Mouse (Mus musculus): ENCODE measurements around the gene Maml3. TPM values are rescaled to one million over a fixed set of nuclear protein-coding genes. Genes with fewer than 3 reads are reported as not detected.
A peak's percentile ranks its signal among the peaks of the same experiment; 100 is the strongest.

Maml3 gene
- polyA plus RNA-seq, 1 experiment from 2014 or later = 6.5 TPM

- no peaks in the 10 kb centered on the region for H3K27me3 ChIP-seq (replicated peaks; ENCODE audit: control insufficient read depth, insufficient read depth, low read length)
- H3K36me3 ChIP-seq (ENCODE audit: control insufficient read depth, insufficient read depth, low read length) = no peaks in the 10 kb centered on the region
- DNase-seq (ENCODE audit: low spot score) (no peak), ATAC-seq (replicated peaks; ENCODE audit: low FRiP score, low TSS enrichment, low read depth) (no peak; the same call in 1 of the 2 replicates)
- H3K4me1 ChIP-seq (replicated peaks; ENCODE audit: control insufficient read depth, insufficient read depth, low read length) = peaks cover 50% of the 10 kb centered on the region
- no peak overlapping the region for H3K9ac ChIP-seq (ENCODE audit: low read length)
- H3K4me3 ChIP-seq (ENCODE audit: low read depth, low read length) = peak overlapping the region; percentile 24
- H3K4me2 ChIP-seq (ENCODE audit: low read length) = peak overlapping the region; percentile 45
- no peaks in the 10 kb centered on the region for H3K9me3 ChIP-seq (ENCODE audit: control insufficient read depth, low read length)
- WGBS = 31% methylated on average over 10 of the region's 10 CpGs
- peak overlapping the region; percentile 51; the same call in 1 of the 2 replicates for H3K27ac ChIP-seq (ENCODE audit: low read depth)
Measured at GRCm38 (mm10) chr3:52030114-52030513, 74.8 kb downstream of the Maml3 start.

- Histone ChIP-seq H3K9ac (ENCODE audit: low read length) (peak overlapping the region; percentile 16; the same call in 1 of the 2 replicates), H3K27ac (ENCODE audit: low read depth) (peak overlapping the region; percentile 51; the same call in 1 of the 2 replicates), H3K9me3 (ENCODE audit: control insufficient read depth, low read length) (no peaks in the 10 kb centered on the region), H3K4me1 (replicated peaks; ENCODE audit: control insufficient read depth, insufficient read depth, low read length) (peaks cover 47% of the 10 kb centered on the region), H3K36me3 (ENCODE audit: control insufficient read depth, insufficient read depth, low read length) (no peaks in the 10 kb centered on the region), H3K4me2 (ENCODE audit: low read length) (peak overlapping the region; percentile 45), H3K4me3 (ENCODE audit: low read depth, low read length) (peak overlapping the region; percentile 24), H3K27me3 (replicated peaks; ENCODE audit: control insufficient read depth, insufficient read depth, low read length) (no peaks in the 10 kb centered on the region)
- DNase-seq (ENCODE audit: low spot score) (peak; percentile 64), ATAC-seq (replicated peaks; ENCODE audit: low FRiP score, low TSS enrichment, low read depth) (no peak)
- 12% methylated on average over 12 of the region's 12 CpGs for WGBS
Measured at GRCm38 (mm10) chr3:52029661-52030081, 75.2 kb downstream of the Maml3 start.

- H3K9me3 ChIP-seq (ENCODE audit: control insufficient read depth, low read length) = no peaks in the 10 kb centered on the region
- no peak overlapping the region for H3K4me3 ChIP-seq (ENCODE audit: low read depth, low read length)
- 63% methylated on average over 7 of the region's 7 CpGs for WGBS
- no peaks in the 10 kb centered on the region for H3K36me3 ChIP-seq (ENCODE audit: control insufficient read depth, insufficient read depth, low read length)
- H3K9ac ChIP-seq (ENCODE audit: low read length) = no peak overlapping the region
- H3K4me2 ChIP-seq (ENCODE audit: low read length) = no peak overlapping the region
- peaks cover 30% of the 10 kb centered on the region for H3K4me1 ChIP-seq (replicated peaks; ENCODE audit: control insufficient read depth, insufficient read depth, low read length)
- no peak for DNase-seq (ENCODE audit: low spot score)
- H3K27ac ChIP-seq (ENCODE audit: low read depth) = no peak overlapping the region
- no peak; the same call in 1 of the 2 replicates for ATAC-seq (replicated peaks; ENCODE audit: low FRiP score, low TSS enrichment, low read depth)
- H3K27me3 ChIP-seq (replicated peaks; ENCODE audit: control insufficient read depth, insufficient read depth, low read length) = no peaks in the 10 kb centered on the region
Measured at GRCm38 (mm10) chr3:52027972-52028371, 76.9 kb downstream of the Maml3 start.

- no peaks in the 10 kb centered on the region for H3K4me1 ChIP-seq (replicated peaks; ENCODE audit: control insufficient read depth, insufficient read depth, low read length)
- ATAC-seq (replicated peaks; ENCODE audit: low FRiP score, low TSS enrichment, low read depth) (no peak), DNase-seq (ENCODE audit: low spot score) (no peak)
- H3K36me3 ChIP-seq (ENCODE audit: control insufficient read depth, insufficient read depth, low read length) = no peaks in the 10 kb centered on the region
- no peak overlapping the region for H3K4me2 ChIP-seq (ENCODE audit: low read length)
- no peaks in the 10 kb centered on the region for H3K9me3 ChIP-seq (ENCODE audit: control insufficient read depth, low read length)
- H3K27me3 ChIP-seq (replicated peaks; ENCODE audit: control insufficient read depth, insufficient read depth, low read length) = no peaks in the 10 kb centered on the region
- H3K27ac ChIP-seq (ENCODE audit: low read depth) = no peak overlapping the region
- 56% methylated on average over 7 of the region's 7 CpGs for WGBS
- no peak overlapping the region for H3K4me3 ChIP-seq (ENCODE audit: low read depth, low read length)
- no peak overlapping the region for H3K9ac ChIP-seq (ENCODE audit: low read length)
Measured at GRCm38 (mm10) chr3:52022486-52022885, 82.4 kb downstream of the Maml3 start.

GRCm38 (mm10) chr3:52018103-52018439, 86.8 kb downstream of the Maml3 start:
- Histone ChIP-seq H3K27ac (ENCODE audit: low read depth) (no peak overlapping the region), H3K4me2 (ENCODE audit: low read length) (no peak overlapping the region), H3K4me3 (ENCODE audit: low read depth, low read length) (no peak overlapping the region), H3K9me3 (ENCODE audit: control insufficient read depth, low read length) (no peaks in the 10 kb centered on the region), H3K27me3 (replicated peaks; ENCODE audit: control insufficient read depth, insufficient read depth, low read length) (no peaks in the 10 kb centered on the region), H3K36me3 (ENCODE audit: control insufficient read depth, insufficient read depth, low read length) (no peaks in the 10 kb centered on the region), H3K9ac (ENCODE audit: low read length) (no peak overlapping the region), H3K4me1 (replicated peaks; ENCODE audit: control insufficient read depth, insufficient read depth, low read length) (0 out of 2 replicates have a peak, but pooled peaks cover 2% of the 10 kb centered on the region)
- no peak for ATAC-seq (replicated peaks; ENCODE audit: low FRiP score, low TSS enrichment, low read depth)
- 81% methylated on average over 5 of the region's 5 CpGs for WGBS
- no peak for DNase-seq (ENCODE audit: low spot score)

GRCm38 (mm10) chr3:52017439-52018102, 87.3 kb downstream of the Maml3 start:
- no peak for DNase-seq (ENCODE audit: low spot score)
- Histone ChIP-seq H3K4me2 (ENCODE audit: low read length) (no peak overlapping the region), H3K27me3 (replicated peaks; ENCODE audit: control insufficient read depth, insufficient read depth, low read length) (no peaks in the 10 kb centered on the region)

GRCm38 (mm10) chr3:52016178-52016577, 88.7 kb downstream of the Maml3 start:
- no peak overlapping the region for H3K27ac ChIP-seq (ENCODE audit: low read depth)
- H3K4me3 ChIP-seq (ENCODE audit: low read depth, low read length) = no peak overlapping the region
- H3K4me2 ChIP-seq (ENCODE audit: low read length) = no peak overlapping the region
- H3K36me3 ChIP-seq (ENCODE audit: control insufficient read depth, insufficient read depth, low read length) = no peaks in the 10 kb centered on the region
- no peaks in the 10 kb centered on the region for H3K9me3 ChIP-seq (ENCODE audit: control insufficient read depth, low read length)
- 0 out of 2 replicates have a peak, but pooled peaks cover 2% of the 10 kb centered on the region for H3K4me1 ChIP-seq (replicated peaks; ENCODE audit: control insufficient read depth, insufficient read depth, low read length)
- no peak for DNase-seq (ENCODE audit: low spot score)
- no peaks in the 10 kb centered on the region for H3K27me3 ChIP-seq (replicated peaks; ENCODE audit: control insufficient read depth, insufficient read depth, low read length)
- H3K9ac ChIP-seq (ENCODE audit: low read length) = no peak overlapping the region
- WGBS = 84% methylated on average over 3 of the region's 3 CpGs
- no peak for ATAC-seq (replicated peaks; ENCODE audit: low FRiP score, low TSS enrichment, low read depth)

More at GRCm38 (mm10) chr3:52017439-52018102, 87.3 kb downstream of the Maml3 start:
- no peak overlapping the region for H3K9ac ChIP-seq (ENCODE audit: low read length)
- no peak overlapping the region for H3K4me3 ChIP-seq (ENCODE audit: low read depth, low read length)
- H3K9me3 ChIP-seq (ENCODE audit: control insufficient read depth, low read length) = no peaks in the 10 kb centered on the region
- 0 out of 2 replicates have a peak, but pooled peaks cover 2% of the 10 kb centered on the region for H3K4me1 ChIP-seq (replicated peaks; ENCODE audit: control insufficient read depth, insufficient read depth, low read length)
- no peak for ATAC-seq (replicated peaks; ENCODE audit: low FRiP score, low TSS enrichment, low read depth)
- 73% methylated on average over 17 of the region's 17 CpGs for WGBS
- no peaks in the 10 kb centered on the region for H3K36me3 ChIP-seq (ENCODE audit: control insufficient read depth, insufficient read depth, low read length)
- no peak overlapping the region for H3K27ac ChIP-seq (ENCODE audit: low read depth)

- ATAC-seq (replicated peaks; ENCODE audit: low FRiP score, low TSS enrichment, low read depth) = no peak
Measured at GRCm38 (mm10) chr3:52015556-52015955, 89.3 kb downstream of the Maml3 start.

More at GRCm38 (mm10) chr3:52015556-52015955, 89.3 kb downstream of the Maml3 start:
- no peaks in the 10 kb centered on the region for H3K9me3 ChIP-seq (ENCODE audit: control insufficient read depth, low read length)
- no peak overlapping the region for H3K27ac ChIP-seq (ENCODE audit: low read depth)
- H3K9ac ChIP-seq (ENCODE audit: low read length) = no peak overlapping the region
- no peaks in the 10 kb centered on the region for H3K27me3 ChIP-seq (replicated peaks; ENCODE audit: control insufficient read depth, insufficient read depth, low read length)
- H3K4me2 ChIP-seq (ENCODE audit: low read length) = no peak overlapping the region
- no peak for DNase-seq (ENCODE audit: low spot score)
- H3K4me1 ChIP-seq (replicated peaks; ENCODE audit: control insufficient read depth, insufficient read depth, low read length) = 0 out of 2 replicates have a peak, but pooled peaks cover 2% of the 10 kb centered on the region
- H3K4me3 ChIP-seq (ENCODE audit: low read depth, low read length) = no peak overlapping the region
- H3K36me3 ChIP-seq (ENCODE audit: control insufficient read depth, insufficient read depth, low read length) = no peaks in the 10 kb centered on the region
- 67% methylated on average over 1 of the region's 1 CpGs for WGBS

All from intestine, embryonic 14.5 days (tissue).